Mouse (Mus musculus): ENCODE results near the gene Cd34.

Gene Cd34

DNA sequence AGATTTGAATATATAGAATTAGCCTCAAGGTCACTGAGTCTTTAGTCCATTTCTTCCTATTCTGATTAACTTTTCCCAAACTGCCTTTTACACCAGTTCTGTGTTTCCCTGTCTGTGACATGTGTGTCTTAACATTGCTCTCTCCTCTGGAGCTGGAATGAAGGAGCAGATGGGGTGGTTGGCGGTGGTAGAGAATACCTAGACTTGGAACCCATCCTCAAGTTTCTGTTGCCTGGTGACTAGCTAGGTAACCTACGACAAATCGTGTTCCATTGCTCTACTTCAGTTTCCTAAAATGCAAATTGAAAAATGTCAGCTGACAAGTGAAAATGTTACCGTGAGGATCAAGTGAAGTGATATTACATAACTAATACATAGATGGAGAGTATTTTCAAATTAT, 33.4 kb downstream of the Cd34 start:
- no peak for DNase-seq (ENCODE audit: low spot score in 2 of 2)

DNA sequence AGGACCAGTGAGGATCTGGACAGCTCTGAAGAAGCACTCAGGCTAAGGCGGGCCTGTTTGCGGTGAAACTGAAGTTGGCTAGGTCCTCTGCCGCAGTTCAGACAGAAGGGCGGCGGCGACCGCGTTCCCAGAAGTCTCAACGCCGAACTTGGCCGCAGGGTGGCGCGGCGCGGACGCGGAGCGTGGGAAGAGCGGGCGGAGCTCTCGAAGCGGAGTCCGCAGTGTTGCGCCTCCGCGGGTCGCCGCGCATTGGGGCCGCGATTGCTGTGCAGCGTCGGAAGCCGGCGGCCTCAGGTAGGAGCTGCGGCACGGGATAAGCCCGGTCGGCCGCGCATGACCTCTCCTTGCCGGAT, 37.5 kb downstream of the Cd34 start:
- peak; percentile 86 to 88 for DNase-seq (ENCODE audit: low spot score in 2 of 2)

DNA sequence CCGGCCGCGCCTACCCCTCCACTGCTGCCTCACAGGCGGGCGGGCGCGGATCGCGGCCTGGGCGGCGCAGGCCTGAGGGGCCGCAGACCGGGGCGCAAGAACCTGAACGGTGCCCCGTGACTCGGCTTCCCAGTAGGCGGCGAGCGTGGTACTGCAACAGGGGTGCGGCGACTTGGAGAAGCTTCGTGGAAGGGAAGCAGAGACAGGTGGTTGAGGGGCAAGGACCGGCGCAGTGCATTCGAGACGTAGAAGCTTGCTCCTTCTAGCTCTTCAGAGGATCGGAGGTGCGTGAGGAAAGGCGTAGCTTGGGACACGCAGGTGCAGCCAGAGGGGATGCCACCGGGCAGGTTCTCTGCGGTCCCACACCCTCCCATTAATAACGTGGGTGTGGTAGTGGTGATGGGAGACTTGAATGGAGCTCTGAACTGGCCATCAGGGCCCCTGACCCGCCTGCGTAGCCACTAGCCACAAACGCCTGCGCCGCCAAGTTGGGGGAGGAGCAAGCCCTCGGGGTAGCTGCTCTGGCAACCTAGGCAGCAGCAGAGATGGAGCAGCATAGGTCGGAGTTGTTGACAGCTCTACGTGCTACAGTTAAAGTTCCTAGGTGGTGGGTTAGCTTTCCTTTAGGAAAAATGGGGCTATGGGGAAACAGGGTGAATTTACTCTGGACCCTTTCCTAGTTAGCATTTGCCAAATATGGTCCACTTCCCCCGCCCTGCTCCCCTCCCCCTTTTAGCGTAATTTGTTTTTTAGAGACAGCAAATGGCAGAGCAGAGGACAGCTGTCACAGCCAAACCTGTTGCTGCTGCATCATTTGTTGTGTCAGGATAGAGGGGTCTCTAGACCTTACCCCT, 38.1 kb downstream of the Cd34 start:
- peak; percentile 79 for DNase-seq (ENCODE audit: low spot score in 2 of 2)

DNA sequence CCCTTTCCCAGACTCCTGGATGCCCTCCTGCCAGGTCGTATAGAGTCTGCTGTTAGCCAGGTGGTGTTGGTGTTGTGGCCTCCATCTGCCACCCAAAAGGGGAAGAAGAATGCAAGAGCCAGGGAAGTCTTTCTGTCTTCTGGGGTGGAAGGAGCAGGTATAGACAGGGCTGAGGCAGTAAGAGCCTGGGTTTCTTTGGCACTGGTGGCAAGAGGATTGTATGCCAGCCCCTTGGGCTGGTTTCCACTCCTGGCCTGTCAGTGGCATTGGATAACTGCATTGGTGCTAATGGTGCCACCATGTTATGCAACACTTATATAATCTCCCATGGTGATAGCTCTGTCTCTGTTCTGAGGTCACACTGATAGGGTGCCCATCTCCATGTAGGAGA, 38.7 kb downstream of the Cd34 start:
- no peak for DNase-seq (ENCODE audit: low spot score in 2 of 2)

DNA sequence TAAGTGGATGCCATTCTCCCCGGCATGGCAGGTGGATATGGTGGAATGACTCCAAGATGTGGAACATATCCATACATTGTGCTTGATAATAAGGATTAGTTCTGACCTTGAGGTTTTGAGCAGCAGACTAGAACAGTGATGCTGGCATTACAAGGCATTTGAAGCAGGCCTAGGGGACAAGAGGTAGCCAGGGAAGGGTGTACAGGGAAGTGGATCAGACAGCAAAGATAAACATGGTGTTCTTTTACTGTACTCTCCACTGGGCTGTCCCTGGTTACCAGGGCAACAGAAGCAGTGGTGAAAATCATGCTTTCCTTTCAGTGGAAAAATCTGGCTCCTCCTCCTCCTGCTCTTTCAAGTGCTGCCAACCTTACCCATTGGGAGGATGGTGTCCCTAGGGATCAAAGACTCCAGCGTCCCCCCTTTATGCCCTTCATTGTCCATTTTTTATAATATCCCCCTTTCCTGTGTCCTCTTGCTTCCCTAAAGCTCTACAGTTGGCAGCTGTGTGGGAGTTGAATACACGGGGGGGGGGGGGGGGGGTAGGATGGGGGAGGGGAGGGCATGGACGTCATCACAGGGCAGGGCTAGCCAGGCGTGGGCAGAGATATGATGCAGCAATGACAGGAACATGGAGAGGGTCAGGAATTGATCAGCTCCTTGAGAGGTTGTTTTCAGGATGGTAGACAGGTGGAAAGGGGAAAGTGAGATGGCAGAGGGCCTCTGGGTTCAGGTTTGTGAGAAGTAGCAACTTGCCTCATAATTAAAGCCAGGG, 39.5 kb downstream of the Cd34 start:
- no peak for DNase-seq (ENCODE audit: low spot score in 2 of 2)

DNA sequence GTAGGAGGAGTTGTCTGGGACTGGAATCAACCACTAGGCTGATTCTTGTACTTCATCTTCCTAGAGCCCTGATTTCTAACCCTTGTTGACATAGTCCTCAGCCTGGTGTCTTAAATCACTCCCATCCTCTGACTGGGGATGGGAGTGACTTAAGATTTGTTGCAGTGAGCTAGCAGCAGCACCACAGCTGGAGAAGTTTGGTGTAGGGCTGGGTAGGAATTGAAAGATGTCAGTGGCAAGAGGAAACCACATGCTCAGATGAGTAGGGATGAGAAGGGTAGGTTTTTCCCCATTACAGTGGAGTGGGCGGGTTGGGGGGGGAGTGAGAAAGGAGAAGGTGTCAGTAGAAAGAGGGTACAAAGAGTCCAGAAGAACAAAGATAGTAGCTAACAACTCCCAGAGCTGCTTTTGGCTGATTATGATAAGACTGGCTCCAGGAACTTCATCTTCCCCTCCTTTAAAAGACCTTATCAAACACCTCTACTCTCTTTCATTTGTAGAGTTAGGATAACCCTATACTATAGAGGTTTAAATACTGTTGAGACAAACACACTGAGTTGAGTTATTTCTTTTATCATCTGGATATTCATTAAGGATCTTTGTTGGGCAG, 42.3 kb downstream of the Cd34 start:
- no peak for DNase-seq (ENCODE audit: low spot score in 2 of 2)

DNA sequence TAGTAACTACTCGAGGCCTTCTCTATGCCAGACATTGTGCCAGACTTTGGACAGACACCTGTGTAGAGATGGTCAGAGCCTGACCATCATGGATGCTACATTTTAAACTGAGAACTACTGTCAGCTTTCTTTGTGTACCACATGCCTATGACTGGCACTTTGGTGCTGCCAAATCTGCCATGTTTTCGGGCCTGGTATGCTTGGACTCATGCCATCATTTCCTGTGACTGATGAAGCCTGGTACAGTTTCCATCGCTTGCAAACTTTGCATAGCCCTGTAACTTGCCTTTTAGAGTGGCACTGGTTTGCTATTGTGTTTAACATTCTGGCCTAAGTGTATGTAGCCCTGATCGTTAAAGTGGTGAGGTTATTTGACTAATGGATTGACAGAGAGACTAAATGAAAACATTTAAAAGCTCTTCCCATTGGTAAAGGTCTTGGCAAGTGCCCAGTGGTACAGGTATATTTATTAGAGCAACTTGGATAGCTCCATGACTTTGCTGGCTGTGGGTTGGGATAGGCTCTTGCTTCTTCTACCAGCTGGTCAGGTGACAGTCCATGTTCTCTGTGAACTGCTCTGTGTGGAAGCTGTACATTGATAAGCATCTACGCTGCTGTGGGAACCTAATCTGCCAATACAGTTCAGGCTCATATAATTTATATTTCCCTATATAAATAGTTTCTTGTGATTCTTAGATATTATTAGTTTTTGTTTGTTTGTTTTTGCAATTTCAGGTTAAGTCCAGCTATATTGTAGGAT, 44.5 kb downstream of the Cd34 start:
- no peak for DNase-seq (ENCODE audit: low spot score in 2 of 2)

DNA sequence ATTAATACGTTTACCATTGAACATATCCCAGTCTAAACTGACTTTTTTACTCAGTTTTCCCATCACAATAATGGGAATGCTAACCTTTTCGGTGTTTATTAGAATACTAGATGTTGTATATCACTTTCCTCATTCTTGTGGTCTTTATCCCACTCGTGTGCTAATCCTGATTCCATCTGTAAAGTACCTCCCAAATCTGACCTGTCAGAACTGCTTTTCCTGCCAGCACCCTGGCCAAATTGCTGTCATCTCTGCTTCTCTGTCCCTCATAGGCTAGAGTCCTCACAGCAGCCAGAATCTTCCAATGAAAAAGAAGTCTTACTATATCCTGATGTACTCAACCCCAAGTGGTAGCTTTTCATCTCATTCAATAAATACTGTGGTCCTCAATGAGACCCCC, 46.3 kb downstream of the Cd34 start:
- no peak for DNase-seq (ENCODE audit: low spot score in 2 of 2)

DNA sequence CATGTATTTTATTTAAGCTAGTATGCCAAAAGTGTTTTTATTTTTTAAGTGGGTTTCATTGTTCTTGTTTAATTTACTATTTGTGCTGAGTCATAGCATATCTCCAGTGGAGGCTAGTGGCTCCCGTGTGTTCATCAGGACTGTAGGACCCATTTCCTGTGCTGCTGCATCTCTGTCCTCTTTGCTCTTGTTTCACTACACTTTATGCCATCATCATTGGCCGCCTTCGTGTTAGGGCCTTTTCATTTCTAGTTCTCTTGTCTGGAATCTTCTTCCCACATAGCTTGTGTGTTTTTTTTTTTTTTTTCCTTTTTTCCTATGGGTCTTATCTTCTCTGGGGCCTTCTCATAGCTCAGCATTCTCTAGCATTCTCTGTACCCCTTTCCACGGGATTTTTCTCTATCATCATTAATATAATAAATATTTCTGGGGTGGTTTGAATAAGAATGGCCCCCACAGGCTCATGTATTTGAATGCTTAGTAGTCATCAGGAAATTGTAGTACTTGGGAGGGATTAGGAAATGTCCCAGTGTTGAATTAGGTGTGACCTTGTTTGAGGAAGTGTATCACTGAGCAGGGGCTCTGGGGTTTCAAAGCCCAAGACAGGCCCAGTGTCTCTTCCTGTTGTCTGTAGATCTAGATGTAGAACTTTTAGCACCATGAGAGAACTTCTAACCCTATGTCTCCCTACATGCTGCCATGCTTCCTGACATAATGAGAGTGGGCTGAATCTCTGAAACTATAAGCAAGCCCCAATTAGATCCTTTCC, 47.0 kb downstream of the Cd34 start:
- peak in 1 of 2 experiments; percentile 9 for DNase-seq (ENCODE audit: low spot score in 2 of 2)

DNA sequence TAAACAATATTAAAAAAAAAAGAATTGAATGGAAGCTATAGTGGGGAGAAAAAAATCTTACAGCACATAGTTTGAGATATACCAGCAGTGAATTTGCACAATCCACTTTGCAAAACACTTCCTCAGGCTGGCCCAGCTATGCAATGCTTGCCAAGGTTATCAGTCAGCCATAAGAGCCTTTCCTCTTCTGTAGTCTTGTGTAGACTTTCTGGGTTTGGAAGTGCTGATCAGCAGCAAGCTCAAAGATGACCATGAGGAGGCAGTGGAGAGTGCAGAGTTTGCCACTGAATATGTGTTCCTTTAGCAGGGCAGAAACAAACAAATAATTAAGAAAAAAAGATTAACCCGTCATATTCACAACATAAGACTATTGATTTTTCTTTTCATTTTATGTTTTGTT, 50.4 kb downstream of the Cd34 start:
- DNase-seq (ENCODE audit: low spot score in 2 of 2): no peak

DNA sequence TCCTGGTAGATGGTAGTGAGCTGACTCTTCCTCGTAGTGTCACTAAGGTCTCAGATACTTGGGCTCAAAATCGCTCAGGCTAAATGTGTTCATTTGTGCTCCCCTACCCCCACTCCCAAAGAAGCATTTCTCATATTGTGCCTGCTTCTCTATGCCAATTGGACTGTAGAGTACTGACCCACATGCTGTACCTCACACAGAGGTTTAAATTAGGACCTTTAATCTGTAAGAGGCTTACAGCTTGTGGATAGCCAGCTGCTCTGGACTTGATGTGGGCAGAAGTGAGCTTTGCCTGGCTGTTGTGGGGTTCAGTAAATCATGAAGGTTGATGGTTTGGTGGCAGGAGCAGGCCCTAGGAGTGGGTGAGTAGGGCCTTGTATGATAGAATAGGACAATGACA, 52.4 kb downstream of the Cd34 start:
- DNase-seq (ENCODE audit: low spot score in 2 of 2): no peak

DNA sequence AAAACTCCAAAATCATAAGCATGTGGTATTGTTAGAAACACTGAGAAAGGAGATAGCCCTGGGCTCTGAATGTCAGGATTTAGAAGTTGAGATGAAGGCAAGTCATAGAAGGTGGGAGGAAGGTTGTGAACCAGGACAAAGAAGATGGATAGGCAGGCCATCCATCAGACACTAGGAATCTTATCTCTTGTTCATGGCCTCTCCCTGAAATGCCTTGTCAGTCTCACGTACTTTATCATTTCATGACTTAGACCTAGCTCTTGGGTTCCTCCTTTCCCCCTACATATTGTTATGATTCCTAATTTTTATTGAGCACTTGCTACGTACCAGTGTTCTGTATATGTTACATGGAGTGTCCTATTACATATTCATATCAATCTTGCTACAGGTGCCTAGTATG, 53.0 kb downstream of the Cd34 start:
- DNase-seq (ENCODE audit: low spot score in 2 of 2): no peak

DNA sequence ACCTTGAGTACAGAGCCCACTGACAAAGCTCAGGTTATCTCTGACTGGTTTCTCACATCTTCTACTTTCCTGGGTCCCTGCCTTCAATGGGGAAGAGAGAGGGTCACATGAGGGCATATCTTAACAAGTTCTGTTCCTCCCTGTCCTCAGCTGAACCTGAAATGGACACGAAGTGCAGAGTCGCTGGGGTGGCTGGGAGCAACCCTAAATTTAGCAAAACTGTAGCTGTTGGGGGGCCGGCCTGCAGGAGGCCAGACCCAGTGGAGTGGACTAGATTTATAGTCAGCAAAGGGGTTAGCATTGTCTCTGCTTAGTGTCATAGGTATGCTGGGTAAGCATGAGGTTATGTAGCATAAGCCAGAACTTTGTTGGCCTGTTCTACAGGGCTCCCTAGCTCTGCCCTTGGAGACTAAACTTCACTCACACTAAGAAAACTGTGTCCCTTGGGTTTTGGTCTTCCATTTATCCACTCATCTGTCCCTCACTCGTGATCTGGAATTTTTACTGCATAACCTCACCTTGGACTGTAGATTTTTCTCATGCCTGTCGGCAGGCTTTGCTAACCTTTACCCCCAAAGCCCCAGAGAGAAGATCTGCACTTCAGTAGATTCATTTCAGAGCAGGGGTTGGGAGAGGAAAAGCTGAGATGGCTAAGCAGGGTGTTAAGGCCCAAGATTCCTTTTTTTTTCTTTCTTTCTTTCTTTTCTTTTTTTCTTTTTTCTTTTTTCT, 54.1 kb downstream of the Cd34 start:
- DNase-seq (ENCODE audit: low spot score in 2 of 2): no peak

DNA sequence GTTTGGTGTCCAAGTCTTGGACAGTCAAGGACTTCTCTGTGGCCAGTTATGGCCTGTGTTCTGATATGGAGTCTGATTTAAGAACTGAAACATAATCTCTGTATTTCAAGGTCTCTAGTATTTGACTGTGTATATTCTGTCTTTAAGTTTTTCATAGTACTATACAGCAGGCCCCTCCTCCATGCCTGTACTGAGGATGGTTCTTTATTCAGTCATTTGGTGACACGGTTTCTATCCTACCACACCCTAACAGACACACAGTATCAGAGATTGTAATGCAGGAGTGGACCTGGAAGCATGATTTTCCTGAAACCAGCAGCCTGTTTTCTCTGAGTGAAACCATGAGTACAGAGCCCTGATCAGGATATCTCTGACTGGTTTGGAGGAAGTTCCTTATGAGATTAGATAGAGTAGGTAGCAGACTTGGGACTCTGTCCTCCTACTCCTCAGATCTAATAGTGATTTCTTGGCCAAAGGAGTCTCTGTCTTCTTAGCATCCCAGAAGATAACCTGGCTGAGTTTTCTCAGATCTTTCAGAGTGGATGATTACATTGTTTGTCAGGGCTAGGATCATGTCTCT, 54.9 kb downstream of the Cd34 start:
- DNase-seq (ENCODE audit: low spot score in 2 of 2): no peak

DNA sequence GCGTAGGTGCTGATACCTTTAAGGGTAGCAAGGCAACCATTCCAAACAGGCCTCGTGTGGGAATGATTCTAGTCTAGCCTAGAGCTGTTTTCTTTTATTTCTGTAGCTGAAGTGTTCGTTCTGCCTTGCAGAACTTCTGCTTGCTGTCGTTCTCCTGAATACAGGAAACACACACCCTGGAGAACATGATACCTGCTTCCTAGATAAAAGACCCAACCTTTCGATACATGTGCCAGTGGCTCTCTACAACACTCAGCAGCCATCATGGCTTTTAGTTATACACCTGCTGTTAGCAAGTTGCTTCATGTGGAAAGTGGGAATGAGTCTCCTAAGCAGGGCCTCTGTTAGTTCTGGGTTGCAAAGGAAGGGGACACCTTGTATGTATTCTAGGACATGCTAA, 55.6 kb downstream of the Cd34 start:
- no peak for DNase-seq (ENCODE audit: low spot score in 2 of 2)

DNA sequence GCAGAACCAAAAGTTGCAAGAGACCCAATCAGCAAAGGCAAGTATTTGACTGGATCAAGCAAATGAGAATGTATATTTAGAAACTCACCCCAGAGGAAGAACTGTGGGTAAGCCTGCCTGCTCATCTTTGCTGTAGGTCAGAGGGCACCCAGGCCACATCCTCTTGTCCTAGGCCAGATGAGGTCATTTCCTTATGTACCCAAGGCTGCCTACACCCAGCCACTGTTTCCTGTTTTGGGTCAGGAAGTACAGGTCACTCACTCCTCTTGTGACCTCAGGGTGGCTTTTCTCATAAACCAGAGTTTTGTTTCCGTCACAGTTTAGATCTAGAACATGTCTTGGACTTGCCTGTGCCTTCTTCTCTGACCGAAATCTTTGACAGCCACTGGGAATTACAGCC, 56.6 kb downstream of the Cd34 start:
- peak; percentile 76 for DNase-seq (ENCODE audit: low spot score in 2 of 2)

DNA sequence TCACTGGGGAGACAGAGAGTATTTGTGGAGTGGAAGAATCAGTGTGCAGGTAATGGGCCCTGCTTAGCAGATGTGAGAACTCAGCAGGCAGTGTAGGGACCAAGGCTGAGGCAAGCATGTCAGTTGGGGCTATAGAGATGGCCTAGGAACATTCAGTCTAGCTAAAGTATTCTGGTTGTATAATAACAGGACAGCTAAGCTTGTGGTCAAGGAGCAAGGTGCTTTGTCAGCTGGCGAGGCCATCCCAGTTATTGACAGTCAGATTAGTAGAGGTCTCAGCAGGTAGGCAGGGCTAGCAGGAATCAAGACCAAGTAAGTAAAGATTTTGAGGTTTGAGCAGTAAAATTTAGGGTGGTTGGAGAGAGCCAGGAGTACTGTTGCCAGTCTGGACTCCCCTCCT, 59.8 kb downstream of the Cd34 start:
- DNase-seq (ENCODE audit: low spot score in 2 of 2): no peak

DNA sequence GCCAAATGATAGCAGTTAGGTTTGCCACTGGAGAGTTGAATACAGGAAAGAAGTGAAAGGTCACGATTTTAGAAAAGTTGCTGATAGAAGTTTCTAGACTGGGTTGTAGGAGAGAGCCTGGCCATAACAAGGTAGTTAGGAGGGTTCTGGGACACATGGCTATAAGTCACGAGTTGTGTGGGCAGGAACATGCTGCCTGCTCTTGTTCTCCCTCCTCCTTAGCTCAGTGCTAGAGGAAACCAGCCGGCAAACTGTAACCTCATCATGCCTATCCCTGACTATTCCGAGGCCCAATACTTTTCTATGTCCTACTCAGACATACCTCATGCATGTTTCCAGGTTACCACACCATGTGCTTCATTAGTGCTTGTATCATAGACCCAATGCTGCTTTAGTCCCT, 64.7 kb downstream of the Cd34 start:
- DNase-seq (ENCODE audit: low spot score in 2 of 2): no peak

DNA sequence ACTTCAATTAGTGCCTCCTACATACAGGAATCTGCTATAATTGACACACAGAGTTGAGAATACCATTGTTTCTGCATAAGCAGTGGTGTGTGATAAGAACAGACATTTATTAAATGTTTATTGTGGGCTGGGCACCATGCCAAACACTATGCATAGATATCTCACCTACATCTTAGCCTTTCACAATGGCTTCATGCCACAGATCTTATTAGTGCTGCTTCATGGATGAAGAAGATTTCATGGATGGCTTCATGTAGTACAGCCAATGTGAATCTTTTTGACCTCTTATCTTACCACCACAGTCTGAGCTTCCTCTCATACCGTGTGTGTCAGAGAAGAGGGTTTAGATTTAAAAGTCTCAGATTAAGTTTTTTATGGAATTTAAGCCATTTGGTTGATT, 65.6 kb downstream of the Cd34 start:
- no peak for DNase-seq (ENCODE audit: low spot score in 2 of 2)

DNA sequence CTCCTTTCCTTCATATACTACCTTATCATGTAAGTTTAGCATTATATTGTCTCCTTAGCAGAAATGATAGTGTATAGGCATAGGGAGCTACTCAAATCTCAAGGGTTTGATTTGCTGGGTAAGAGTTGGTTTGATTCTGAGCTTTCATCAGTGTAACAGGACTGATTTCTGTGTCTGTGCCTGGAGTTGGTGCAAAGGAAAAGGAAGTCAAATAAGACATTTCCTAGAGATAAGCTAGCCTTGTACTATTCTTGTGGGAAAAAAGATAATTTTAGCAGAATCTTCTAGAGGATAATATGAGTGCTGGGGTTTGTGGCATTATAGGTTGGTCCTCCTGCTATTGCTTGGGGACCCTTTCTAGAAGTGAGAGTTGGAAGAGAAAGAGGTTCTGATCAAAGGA, 67.6 kb downstream of the Cd34 start:
- no peak for DNase-seq (ENCODE audit: low spot score in 2 of 2)

Measured in spleen, postnatal 36 days (tissue).